Comparison of ENCODE assay signal across 22 mouse cellular contexts in genomic region chr4:53866459-53866858, GRCm38 (mm10). TPM values are rescaled to one million over a fixed set of nuclear protein-coding genes. Genes with fewer than 3 reads are reported as not detected.
A peak's percentile ranks its signal among the peaks of the same experiment; 100 is the strongest.
DNase-seq lines count a peak whose midpoint lies in the region; ATAC-seq and TF ChIP-seq lines count a peak whose summit lies in the region.
"Had no signal": no experiment of that assay in that cellular context is flagged by ENCODE, and none has a peak within 500 bp of the region (broad histone marks: within the 10 kb centered on the region; RNA-seq: fewer than 3 reads in every experiment).

No protein-coding gene starts in this region.

- no peak overlapping the region for H3K27ac ChIP-seq in midbrain, embryonic 11.5 days (ENCODE audit: low read depth, low read length)
- H3K27ac ChIP-seq in midbrain, postnatal 0 days (ENCODE audit: low read depth, low read length), result no peak overlapping the region

- no peak for TF ChIP-seq CTCF in midbrain, postnatal 0 days (IDR thresholded peaks at IDR 0.05)

- DNase-seq in heart, adult 11 months, result peak; percentile 57
- DNase-seq in heart, adult 18-20 months, result no peak
- peak; percentile 60 for DNase-seq in midbrain, embryonic 11.5 days (ENCODE audit: low spot score, missing footprints)
- no peak for DNase-seq in midbrain, postnatal 0 days (ENCODE audit: low spot score)
- DNase-seq in fat pad, adult 2 months (ENCODE audit: extremely low read depth, low read depth, low spot score), result peak; percentile 14
- DNase-seq in gonadal fat pad, adult 2 months (ENCODE audit: low read depth), result peak; percentile 30
- no peak for DNase-seq in spleen, postnatal 14 days (ENCODE audit: low spot score in 2 of 2)
- no peak for DNase-seq in lung, postnatal 25 days (ENCODE audit: low spot score)
- DNase-seq: adrenal gland, adult 2 months; adrenal gland, adult 8-10 months; adrenal gland, postnatal 10 days; adrenal gland, postnatal 14 days; adrenal gland, postnatal 25 days; adrenal gland, postnatal 36 days; B cell, adult 2 months; cerebellum, adult 11 months; cerebellum, adult 11-12 months had no signal

- peaks cover 2% of the 10 kb centered on the region; the same call in 1 of the 2 replicates for H3K36me3 ChIP-seq in midbrain, embryonic 11.5 days (ENCODE audit: control insufficient read depth, insufficient read depth, low read length)
- H3K36me3 ChIP-seq in midbrain, postnatal 0 days (ENCODE audit: insufficient read depth, low read length), result no peaks in the 10 kb centered on the region

- no peak for ATAC-seq in midbrain, embryonic 11.5 days (ENCODE audit: low FRiP score)
- ATAC-seq in midbrain, postnatal 0 days (ENCODE audit: low FRiP score), result no peak
- ATAC-seq: activated CD4-positive, CD25-positive, alpha-beta regulatory T cell, adult 4 months; CD4-positive, CD25-positive, alpha-beta regulatory T cell, adult 4 months; Patski had no signal

- H3K27me3 ChIP-seq in midbrain, embryonic 11.5 days (ENCODE audit: control insufficient read depth, insufficient read depth, low read length), result no peaks in the 10 kb centered on the region
- no peaks in the 10 kb centered on the region for H3K27me3 ChIP-seq in midbrain, postnatal 0 days (ENCODE audit: insufficient read depth, low read length)
- H3K27me3 ChIP-seq: CH12.LX, Patski had no signal

- H3K9ac ChIP-seq in midbrain, embryonic 11.5 days (ENCODE audit: low read length), result no peak overlapping the region
- H3K9ac ChIP-seq in midbrain, postnatal 0 days (replicated peaks; ENCODE audit: low read length, poor library complexity, severe bottlenecking), result no peak overlapping the region

- no peaks in the 10 kb centered on the region for H3K4me1 ChIP-seq in midbrain, embryonic 11.5 days (ENCODE audit: control insufficient read depth, insufficient read depth, low read length)
- H3K4me1 ChIP-seq in midbrain, postnatal 0 days (ENCODE audit: insufficient read depth, low read length), result no peaks in the 10 kb centered on the region

- peaks cover 3% of the 10 kb centered on the region; the same call in 1 of the 2 replicates for H3K9me3 ChIP-seq in midbrain, embryonic 11.5 days (ENCODE audit: control insufficient read depth, low read length)
- H3K9me3 ChIP-seq in midbrain, postnatal 0 days (ENCODE audit: low read length), result no peaks in the 10 kb centered on the region
- H3K9me3 ChIP-seq: G1E had no signal

- H3K4me3 ChIP-seq in midbrain, embryonic 11.5 days (ENCODE audit: low read depth, low read length), result no peak overlapping the region
- H3K4me3 ChIP-seq in midbrain, postnatal 0 days (ENCODE audit: low read depth, low read length), result no peak overlapping the region

- no peak overlapping the region for H3K4me2 ChIP-seq in midbrain, embryonic 11.5 days
- no peak overlapping the region for H3K4me2 ChIP-seq in midbrain, postnatal 0 days (ENCODE audit: low read depth, low read length, poor library complexity, severe bottlenecking)

RNA-seq across cellular contexts. Expression of gene Tmem38b, which starts 40.6 kb away (rescaled TPM):
- 10 to 100 TPM; 21.8 to 23.4 TPM for total RNA-seq in heart, adult 18-20 months (2021)
- polyA plus RNA-seq in midbrain, embryonic 11.5 days (2014; fragmentation: Nextera tagmentation; extraction: Ambion mirVana), result 13.0 and 13.5 TPM in 2 replicates
- total RNA-seq in midbrain, postnatal 0 days (2014; rRNA removed), result 3.2 and 7.4 TPM in 2 replicates
- 6.4 and 7.3 TPM in 2 replicates for polyA plus RNA-seq in midbrain, postnatal 0 days (2015; fragmentation: Nextera tagmentation; extraction: Ambion mirVana)
- 6.5 and 7.4 TPM in 2 replicates for polyA plus RNA-seq in gonadal fat pad, adult 2 months (2012; rRNA removed)

Comparison
In these comparisons a context has a peak if more than half of its experiments do, and no peak if none do; other contexts are left out.
1. DNase-seq: peak in heart, adult 11 months (single experiment), midbrain, embryonic 11.5 days (single experiment), fat pad, adult 2 months (single experiment) and gonadal fat pad, adult 2 months (single experiment); none in heart, adult 18-20 months (0 of 2), midbrain, postnatal 0 days (single experiment), spleen, postnatal 14 days (0 of 2) and lung, postnatal 25 days (single experiment).